Mouse (Mus musculus): ENCODE results near the gene Ppp4c. TPM values are rescaled to one million over a fixed set of nuclear protein-coding genes. Genes with fewer than 3 reads are reported as not detected.
"Not testable (repeated sequence)": the region's sequence is repeated elsewhere in the genome, so short reads cannot be mapped to it uniquely, and the experiment has no call there.

Gene Ppp4c
- polyA plus RNA-seq, 1 experiment from 2014 or later = 151 TPM

DNA sequence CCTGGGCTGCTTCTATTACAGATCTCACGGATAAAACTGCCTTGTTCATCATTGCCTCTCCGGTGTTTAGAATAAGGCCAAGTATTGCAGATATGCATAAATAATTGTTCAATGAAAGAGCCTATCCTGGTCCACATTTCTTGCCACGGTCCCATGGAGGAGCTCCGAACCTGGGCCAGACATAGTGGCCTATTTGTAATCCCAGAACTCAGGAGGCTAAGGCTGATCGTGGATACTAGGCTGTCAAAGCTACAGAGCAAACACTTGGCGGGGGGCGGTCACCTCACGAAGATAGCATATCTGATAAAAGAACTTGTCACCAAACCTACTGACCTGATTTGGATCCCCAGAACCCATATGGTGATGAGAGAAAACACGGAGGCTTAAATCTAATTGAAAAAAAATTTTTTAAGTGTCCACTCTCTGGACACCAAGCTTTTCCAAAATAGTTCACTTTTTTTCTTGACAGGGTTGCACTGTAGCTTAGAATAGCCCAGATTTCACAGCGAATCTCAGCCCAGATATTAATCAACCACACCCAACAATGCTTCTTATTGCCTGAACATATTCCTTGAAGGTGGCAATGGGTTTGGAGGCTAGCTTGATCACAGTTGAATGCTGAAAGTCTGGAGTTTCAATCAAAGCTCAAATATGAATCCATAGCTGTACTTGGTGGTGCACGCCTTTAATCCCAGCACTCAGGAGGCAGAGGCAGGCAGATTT, 586 bp upstream of the Ppp4c start:
- H3K36me3 ChIP-seq = peaks cover 67% of the 10 kb centered on the region
- 16% methylated on average over 11 of the region's 11 CpGs for WGBS

DNA sequence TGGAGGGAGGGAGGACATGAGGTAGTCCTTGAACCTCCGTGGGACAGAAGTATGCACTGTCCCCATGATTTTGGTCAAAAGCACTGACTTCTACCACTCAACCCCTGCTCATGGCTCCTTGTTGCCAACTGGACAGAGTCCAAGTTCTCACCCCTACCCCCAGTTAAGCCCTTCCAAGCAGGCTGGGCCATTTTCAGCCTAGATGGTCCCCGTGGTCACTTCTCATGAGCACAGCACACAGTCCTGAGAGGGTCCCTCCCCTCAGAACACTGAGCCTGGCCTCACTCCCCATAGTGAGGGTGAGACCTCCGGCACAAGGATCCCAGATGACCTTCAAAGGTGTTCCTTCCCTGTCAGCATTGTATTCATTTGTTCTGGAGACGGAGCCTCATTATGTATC, 3.2 kb downstream of the Ppp4c start:
- Histone ChIP-seq H3K4me3 (no peak overlapping the region), H3K4me2 (no peak overlapping the region), H3K4me1 (peaks cover 37% of the 10 kb centered on the region), H3K9ac (no peak overlapping the region), H3K36me3 (peaks cover 67% of the 10 kb centered on the region), H3K9me3 (no peaks in the 10 kb centered on the region), H3K27ac (replicated peaks) (no peak overlapping the region), H3K27me3 (replicated peaks) (no peaks in the 10 kb centered on the region)
- ATAC-seq (ENCODE audit: extremely low read depth, insufficient number of reproducible peaks, low FRiP score, low TSS enrichment) = no peak
- WGBS = 88% methylated on average over 4 of the region's 4 CpGs

More for the DNA sequence above, 586 bp upstream of the Ppp4c start:
- Histone ChIP-seq H3K27ac (replicated peaks) (peak overlapping the region; percentile 97), H3K9me3 (no peaks in the 10 kb centered on the region), H3K4me3 (peak overlapping the region; percentile 79), H3K9ac (peak overlapping the region; percentile 93), H3K4me2 (peak overlapping the region; percentile 87), H3K27me3 (replicated peaks) (no peaks in the 10 kb centered on the region), H3K4me1 (peaks cover 73% of the 10 kb centered on the region)
- ATAC-seq (ENCODE audit: extremely low read depth, insufficient number of reproducible peaks, low FRiP score, low TSS enrichment) = no peak; the same call in 1 of the 2 replicates

- Histone ChIP-seq H3K9ac (no peak overlapping the region), H3K27ac (replicated peaks) (no peak overlapping the region), H3K36me3 (peaks cover 71% of the 10 kb centered on the region), H3K27me3 (replicated peaks) (no peaks in the 10 kb centered on the region), H3K4me1 (peaks cover 26% of the 10 kb centered on the region), H3K9me3 (no peaks in the 10 kb centered on the region), H3K4me2 (no peak overlapping the region), H3K4me3 (no peak overlapping the region)
- ATAC-seq (ENCODE audit: extremely low read depth, insufficient number of reproducible peaks, low FRiP score, low TSS enrichment) = no peak
- WGBS = 91% methylated on average over 14 of the region's 14 CpGs
These were observed 6.2 kb downstream of the Ppp4c start for GRCm38 (mm10) chr7:126786142-126786541.

GRCm38 (mm10) chr7:126785056-126785455, 7.2 kb downstream of the Ppp4c start:
- peaks cover 23% of the 10 kb centered on the region for H3K4me1 ChIP-seq
- no peaks in the 10 kb centered on the region for H3K27me3 ChIP-seq (replicated peaks)
- H3K9me3 ChIP-seq = no peaks in the 10 kb centered on the region
- no peak overlapping the region for H3K27ac ChIP-seq (replicated peaks)
- no peak overlapping the region for H3K4me3 ChIP-seq
- no peak overlapping the region for H3K4me2 ChIP-seq
- H3K36me3 ChIP-seq = peaks cover 67% of the 10 kb centered on the region
- WGBS = 58% methylated on average over 4 of the region's 4 CpGs
- H3K9ac ChIP-seq = 0 out of 2 replicates have a peak overlapping the region, but pooled peaks have one; percentile 10
- no peak for ATAC-seq (ENCODE audit: extremely low read depth, insufficient number of reproducible peaks, low FRiP score, low TSS enrichment)

- 65% methylated on average over 7 of the region's 7 CpGs for WGBS
- H3K4me1 ChIP-seq = peaks cover 23% of the 10 kb centered on the region
- H3K27ac ChIP-seq (replicated peaks) = no peak overlapping the region
- no peak overlapping the region for H3K4me3 ChIP-seq
- H3K9ac ChIP-seq = no peak overlapping the region
- H3K27me3 ChIP-seq (replicated peaks) = no peaks in the 10 kb centered on the region
- H3K4me2 ChIP-seq = no peak overlapping the region
- H3K36me3 ChIP-seq = peaks cover 61% of the 10 kb centered on the region
- no peaks in the 10 kb centered on the region for H3K9me3 ChIP-seq
- no peak for ATAC-seq (ENCODE audit: extremely low read depth, insufficient number of reproducible peaks, low FRiP score, low TSS enrichment)
These were observed 7.8 kb downstream of the Ppp4c start for GRCm38 (mm10) chr7:126784469-126784868.

DNA sequence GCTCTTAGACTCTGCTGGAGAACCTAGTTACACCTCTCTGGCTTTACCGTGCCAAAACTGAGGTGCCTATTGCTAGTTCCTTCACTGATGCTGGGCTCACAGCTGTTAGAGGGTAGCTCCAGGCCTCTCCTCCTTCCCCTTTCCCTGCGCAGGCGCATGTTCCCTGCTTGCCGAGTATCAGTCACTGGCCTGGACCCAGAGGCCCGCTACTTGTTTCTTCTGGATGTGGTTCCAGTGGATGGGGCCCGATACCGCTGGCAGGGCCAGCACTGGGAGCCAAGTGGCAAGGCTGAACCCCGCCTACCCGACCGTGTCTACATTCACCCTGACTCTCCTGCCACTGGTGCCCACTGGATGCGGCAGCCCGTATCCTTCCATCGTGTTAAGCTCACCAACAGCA, 9.6 kb downstream of the Ppp4c start:
- 81% methylated on average over 13 of the region's 13 CpGs for WGBS
- no peaks in the 10 kb centered on the region for H3K9me3 ChIP-seq
- H3K36me3 ChIP-seq = peaks cover 51% of the 10 kb centered on the region
- H3K4me2 ChIP-seq = no peak overlapping the region
- peaks cover 34% of the 10 kb centered on the region for H3K4me1 ChIP-seq
- H3K27me3 ChIP-seq (replicated peaks) = no peaks in the 10 kb centered on the region
- no peak overlapping the region for H3K9ac ChIP-seq
- no peak overlapping the region for H3K4me3 ChIP-seq
- H3K27ac ChIP-seq (replicated peaks) = no peak overlapping the region
- ATAC-seq (ENCODE audit: extremely low read depth, insufficient number of reproducible peaks, low FRiP score, low TSS enrichment) = no peak

GRCm38 (mm10) chr7:126781661-126782370, 10.5 kb downstream of the Ppp4c start:
- H3K4me3 ChIP-seq = peak overlapping the region; percentile 55
- peaks cover 42% of the 10 kb centered on the region for H3K36me3 ChIP-seq
- H3K27me3 ChIP-seq (replicated peaks) = no peaks in the 10 kb centered on the region
- no peak for ATAC-seq (ENCODE audit: extremely low read depth, insufficient number of reproducible peaks, low FRiP score, low TSS enrichment)
- peak overlapping the region; percentile 4; the same call in 1 of the 2 replicates for H3K27ac ChIP-seq (replicated peaks)
- no peaks in the 10 kb centered on the region for H3K9me3 ChIP-seq
- WGBS = 37% methylated on average over 11 of the region's 11 CpGs
- H3K4me2 ChIP-seq = peak overlapping the region; percentile 87
- H3K4me1 ChIP-seq = peaks cover 42% of the 10 kb centered on the region
- peak overlapping the region; percentile 82 for H3K9ac ChIP-seq

DNA sequence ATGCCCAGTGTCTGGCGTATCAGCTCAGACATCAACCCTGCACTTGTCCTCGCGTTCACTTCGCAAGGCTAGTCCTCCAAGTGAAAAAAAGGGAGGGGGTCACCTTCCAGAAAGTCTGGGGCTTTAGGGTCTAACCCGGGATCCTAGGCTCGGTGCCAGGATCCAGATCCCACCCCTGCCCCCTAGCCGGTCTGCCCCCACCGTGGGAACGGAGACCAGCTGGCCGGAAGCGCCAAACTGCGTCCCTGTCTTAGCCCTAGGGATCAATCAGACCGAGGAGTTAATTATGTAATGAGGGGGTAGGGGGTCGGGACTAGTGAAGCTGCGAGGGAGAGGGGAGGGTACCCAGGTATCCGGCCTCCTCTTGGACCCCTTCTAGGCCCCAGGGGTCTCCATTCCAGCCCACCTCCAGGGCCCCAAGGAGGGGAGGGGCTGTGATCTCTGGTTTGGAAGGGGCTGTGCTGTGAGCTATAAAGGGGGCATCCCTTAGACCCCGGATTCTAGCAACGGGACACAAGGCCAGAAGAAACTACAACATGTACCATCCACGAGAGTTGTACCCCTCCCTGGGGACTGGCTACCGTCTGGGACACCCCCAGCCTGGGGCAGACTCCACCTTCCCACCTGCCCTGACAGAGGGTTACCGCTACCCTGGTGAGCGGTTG, 11.2 kb downstream of the Ppp4c start, which contains the start of gene Tbx6:
Gene Tbx6 (plus strand): TSS at position 513 of the 665 bp plus-strand sequence.
- Histone ChIP-seq H3K9me3 (no peaks in the 10 kb centered on the region), H3K27me3 (replicated peaks) (no peaks in the 10 kb centered on the region), H3K27ac (replicated peaks) (peak within 1 kb of the TSS; percentile 4; the same call in 1 of the 2 replicates), H3K4me3 (peak within 1 kb of the TSS; percentile 55), H3K36me3 (peaks cover 35% of the 10 kb centered on the region), H3K9ac (peak within 1 kb of the TSS; percentile 82), H3K4me2 (peak within 1 kb of the TSS; percentile 87), H3K4me1 (peaks cover 46% of the 10 kb centered on the region)
- 8% methylated on average over 22 of the region's 22 CpGs for WGBS
- ATAC-seq (ENCODE audit: extremely low read depth, insufficient number of reproducible peaks, low FRiP score, low TSS enrichment) = no peak

DNA sequence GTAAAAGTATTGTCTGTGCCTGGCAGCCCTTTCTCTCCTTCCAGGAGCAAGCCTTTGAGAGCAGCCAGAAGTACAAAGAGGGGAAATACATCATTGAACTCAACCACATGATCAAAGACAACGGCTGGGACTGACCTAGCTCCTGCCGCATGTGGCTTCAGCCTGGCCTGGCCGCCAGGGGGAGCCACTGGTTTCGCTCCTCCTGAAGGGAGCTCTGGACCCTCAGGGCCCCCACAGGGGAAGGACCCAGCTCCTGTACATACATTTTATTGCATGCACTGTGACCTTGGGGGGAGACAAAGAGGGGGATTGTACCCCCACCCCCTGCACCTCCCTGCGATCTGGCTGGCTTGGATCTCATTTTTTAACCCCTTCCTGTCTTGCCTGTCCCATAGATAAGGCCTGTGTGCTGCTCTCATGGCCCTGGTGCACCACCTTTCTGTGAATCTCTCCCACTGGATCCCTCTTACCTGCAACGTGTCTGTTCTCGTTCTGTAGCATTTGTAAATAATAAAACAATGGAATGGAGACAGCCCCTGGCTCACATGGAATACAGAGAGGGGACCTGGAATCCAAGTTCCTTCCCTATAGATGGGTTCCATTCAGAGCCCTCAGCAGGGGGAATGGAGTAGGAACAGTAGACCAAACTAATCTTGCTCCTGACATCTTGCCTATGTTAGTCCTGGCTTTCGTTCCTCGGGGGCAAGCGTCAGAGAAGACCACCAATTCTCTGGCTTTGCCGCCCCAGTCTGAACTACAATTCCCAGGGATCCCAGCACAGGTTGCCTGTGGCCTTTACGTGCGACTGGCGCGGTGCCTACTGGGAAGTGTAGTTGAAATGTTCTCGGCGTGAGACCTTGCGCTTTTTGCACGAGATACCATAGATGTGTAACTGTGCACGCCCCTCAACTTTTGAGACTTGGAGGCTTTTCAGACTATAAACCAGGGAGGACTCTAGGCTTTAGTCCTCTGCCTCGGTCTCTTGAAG, 12.0 kb downstream of the Ppp4c start:
- H3K4me1 ChIP-seq = peaks cover 53% of the 10 kb centered on the region
- H3K4me2 ChIP-seq = peak overlapping the region; percentile 87
- H3K4me3 ChIP-seq = peak overlapping the region; percentile 55
- H3K9ac ChIP-seq = peak overlapping the region; percentile 82
- ATAC-seq (ENCODE audit: extremely low read depth, insufficient number of reproducible peaks, low FRiP score, low TSS enrichment) = no peak
- 1% methylated on average over 21 of the region's 21 CpGs for WGBS
- no peaks in the 10 kb centered on the region for H3K27me3 ChIP-seq (replicated peaks)
- no peaks in the 10 kb centered on the region for H3K9me3 ChIP-seq
- H3K36me3 ChIP-seq = peaks cover 31% of the 10 kb centered on the region
- peak overlapping the region; percentile 71 for H3K27ac ChIP-seq (replicated peaks)

DNA sequence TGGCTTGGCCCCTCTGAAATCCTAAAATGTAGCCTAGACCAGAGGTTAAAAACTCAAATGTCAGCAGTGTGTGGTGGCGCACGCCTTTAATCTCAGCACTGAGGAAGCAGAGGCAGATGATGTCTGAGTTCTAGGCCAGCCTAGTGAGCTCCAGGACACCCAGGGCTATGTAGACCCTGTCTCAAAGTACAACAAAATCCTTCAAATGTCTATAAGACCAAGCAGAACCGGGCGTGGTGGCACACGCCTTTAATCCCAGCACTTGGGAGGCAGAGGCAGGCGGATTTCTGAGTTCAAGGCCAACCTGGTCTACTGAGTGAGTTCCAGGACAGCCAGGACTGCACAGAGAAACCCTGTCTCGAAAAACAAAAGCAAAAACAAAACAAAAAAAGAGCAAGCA, 13.2 kb downstream of the Ppp4c start:
- Histone ChIP-seq H3K36me3 (peaks cover 20% of the 10 kb centered on the region), H3K4me1 (peaks cover 53% of the 10 kb centered on the region), H3K4me2 (0 out of 2 replicates have a peak overlapping the region, but pooled peaks have one; percentile 91)
- not testable (repeated sequence) for ATAC-seq (ENCODE audit: extremely low read depth, insufficient number of reproducible peaks, low FRiP score, low TSS enrichment); H3K27me3 ChIP-seq (replicated peaks); H3K4me3 ChIP-seq; H3K27ac ChIP-seq (replicated peaks); H3K9me3 ChIP-seq; H3K9ac ChIP-seq
- WGBS = 82% methylated on average over 7 of the region's 7 CpGs

Data from heart, embryonic 13.5 days (tissue).